25 mouse cellular contexts compared by ENCODE assay signal in genomic region chr6:7085506-7085905, GRCm38 (mm10).
"Had no signal": no experiment of that assay in that cellular context is flagged by ENCODE, and none has a peak within 500 bp of the region (broad histone marks: within the 10 kb centered on the region; RNA-seq: fewer than 3 reads in every experiment).

No protein-coding gene starts in this region.

- H3K4me1 ChIP-seq: heart, embryonic 10.5 days; heart, embryonic 12.5 days; hindbrain, embryonic 15.5 days; intestine, embryonic 15.5 days; kidney, embryonic 15.5 days; limb, embryonic 10.5 days; limb, embryonic 12.5 days; liver, embryonic 13.5 days had no signal

- H3K9me3 ChIP-seq: heart, embryonic 10.5 days; heart, embryonic 12.5 days; hindbrain, embryonic 15.5 days; intestine, embryonic 15.5 days; kidney, embryonic 15.5 days; limb, embryonic 10.5 days; limb, embryonic 12.5 days; liver, embryonic 13.5 days had no signal

- H3K4me3 ChIP-seq: gastrocnemius, adult 2 months; heart, embryonic 10.5 days; heart, embryonic 12.5 days; hindbrain, embryonic 15.5 days; intestine, embryonic 15.5 days; kidney, embryonic 15.5 days; limb, embryonic 10.5 days; limb, embryonic 12.5 days; liver, embryonic 13.5 days had no signal

- H3K36me3 ChIP-seq: heart, embryonic 10.5 days; heart, embryonic 12.5 days; hindbrain, embryonic 15.5 days; intestine, embryonic 15.5 days; kidney, embryonic 15.5 days; limb, embryonic 10.5 days; limb, embryonic 12.5 days; liver, embryonic 13.5 days had no signal

- H3K27me3 ChIP-seq: heart, embryonic 12.5 days; hindbrain, embryonic 15.5 days; intestine, embryonic 15.5 days; kidney, embryonic 15.5 days; limb, embryonic 12.5 days; liver, embryonic 13.5 days had no signal

- H3K4me2 ChIP-seq: heart, embryonic 12.5 days; hindbrain, embryonic 15.5 days; intestine, embryonic 15.5 days; kidney, embryonic 15.5 days; limb, embryonic 12.5 days; liver, embryonic 11.5 days; liver, embryonic 13.5 days had no signal

- DNase-seq: gastrocnemius, adult 2 months; gastrocnemius, postnatal 10 days; gastrocnemius, postnatal 25 days; heart, adult 18-20 months; heart, postnatal 10 days; heart, postnatal 4 days; kidney, adult 18-20 months; kidney, adult 9 months; kidney, postnatal 14 days; kidney, postnatal 36 days; layer of hippocampus, adult 9-11 months; layer of hippocampus, postnatal 36 days; liver; liver, embryonic 13.5 days had no signal

- H3K9ac ChIP-seq: heart, embryonic 12.5 days; hindbrain, embryonic 15.5 days; intestine, embryonic 15.5 days; kidney, embryonic 15.5 days; limb, embryonic 12.5 days; liver, embryonic 13.5 days had no signal

- H3K27ac ChIP-seq: gastrocnemius, adult 2 months; heart, embryonic 10.5 days; hindbrain, embryonic 15.5 days; intestine, embryonic 15.5 days; kidney, embryonic 15.5 days; kidney, postnatal 0 days; limb, embryonic 10.5 days; limb, embryonic 12.5 days; liver, embryonic 13.5 days had no signal

- ATAC-seq: inflammation-experienced regulatory T-cells, adult 6 months; intestine, embryonic 15.5 days; intestine, postnatal 0 days had no signal
